11 mouse cellular contexts compared by ENCODE assay signal in the genomic region with DNA sequence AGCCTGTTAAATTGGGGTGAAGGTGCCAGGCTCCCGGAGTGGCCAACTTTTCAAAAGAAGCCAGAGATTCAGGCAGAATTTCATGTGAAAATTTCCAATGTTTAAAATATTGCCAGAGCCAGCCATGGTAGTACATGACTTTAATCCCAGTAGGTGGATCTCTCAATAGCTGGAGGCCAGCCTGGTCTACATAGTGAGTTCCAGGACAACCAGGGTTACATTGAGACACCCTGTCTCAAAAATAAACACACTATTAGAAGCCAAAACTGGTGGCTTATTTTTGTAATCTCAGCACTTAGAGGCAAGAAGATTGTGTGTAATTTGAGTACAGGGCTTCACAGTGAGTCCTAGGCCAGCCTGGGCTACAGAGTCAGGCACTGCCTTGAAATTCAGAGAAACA. TPM values are rescaled to one million over a fixed set of nuclear protein-coding genes. Genes with fewer than 3 reads are reported as not detected.
A peak's percentile ranks its signal among the peaks of the same experiment; 100 is the strongest.
DNase-seq lines count a peak whose midpoint lies in the region; ATAC-seq lines count a peak whose summit lies in the region.
"Had no signal": no experiment of that assay in that cellular context is flagged by ENCODE, and none has a peak within 500 bp of the region (broad histone marks: within the 10 kb centered on the region; RNA-seq: fewer than 3 reads in every experiment).

No protein-coding gene starts in this region.

- peaks cover 35% of the 10 kb centered on the region for H3K27me3 ChIP-seq in heart, embryonic 15.5 days
- H3K27me3 ChIP-seq in midbrain, embryonic 14.5 days (ENCODE audit: control insufficient read depth, insufficient read depth, low read length) = peaks cover 29% of the 10 kb centered on the region
- H3K27me3 ChIP-seq in midbrain, embryonic 11.5 days (ENCODE audit: control insufficient read depth, insufficient read depth, low read length) = peaks cover 76% of the 10 kb centered on the region
- H3K27me3 ChIP-seq in forebrain, embryonic 16.5 days (replicated peaks; ENCODE audit: control insufficient read depth, insufficient read depth, low read length) = peaks cover 5% of the 10 kb centered on the region; the same call in 1 of the 2 replicates
- 0 out of 2 replicates have a peak, but pooled peaks cover 5% of the 10 kb centered on the region for H3K27me3 ChIP-seq in neural tube, embryonic 14.5 days (ENCODE audit: control insufficient read depth, insufficient read depth, low read length)
- H3K27me3 ChIP-seq: Patski had no signal

- peak overlapping the region; percentile 33; the same call in 1 of the 2 replicates for H3K27ac ChIP-seq in heart, embryonic 15.5 days
- peak overlapping the region; percentile 80 for H3K27ac ChIP-seq in midbrain, embryonic 14.5 days (replicated peaks; ENCODE audit: low read depth, low read length)
- no peak overlapping the region for H3K27ac ChIP-seq in midbrain, embryonic 11.5 days (ENCODE audit: low read depth, low read length)
- H3K27ac ChIP-seq in forebrain, embryonic 16.5 days (ENCODE audit: low read length) = peak overlapping the region; percentile 87
- H3K27ac ChIP-seq in neural tube, embryonic 14.5 days (ENCODE audit: low read depth, low read length) = peak overlapping the region; percentile 71
- H3K27ac ChIP-seq: macrophage had no signal

- H3K9ac ChIP-seq in heart, embryonic 15.5 days = peak overlapping the region; percentile 27; the same call in 1 of the 2 replicates
- H3K9ac ChIP-seq in midbrain, embryonic 14.5 days (replicated peaks; ENCODE audit: low read length) = no peak overlapping the region
- no peak overlapping the region for H3K9ac ChIP-seq in midbrain, embryonic 11.5 days (ENCODE audit: low read length)
- peak overlapping the region; percentile 42; the same call in 1 of the 2 replicates for H3K9ac ChIP-seq in forebrain, embryonic 16.5 days (replicated peaks; ENCODE audit: low read depth, low read length)
- H3K9ac ChIP-seq in neural tube, embryonic 14.5 days (replicated peaks; ENCODE audit: low read depth, low read length) = no peak overlapping the region

- H3K4me1 ChIP-seq in heart, embryonic 15.5 days (replicated peaks) = peaks cover 76% of the 10 kb centered on the region
- peaks cover 63% of the 10 kb centered on the region for H3K4me1 ChIP-seq in midbrain, embryonic 14.5 days (ENCODE audit: control insufficient read depth, insufficient read depth, low read length)
- peaks cover 62% of the 10 kb centered on the region for H3K4me1 ChIP-seq in midbrain, embryonic 11.5 days (ENCODE audit: control insufficient read depth, insufficient read depth, low read length)
- peaks cover 82% of the 10 kb centered on the region for H3K4me1 ChIP-seq in forebrain, embryonic 16.5 days (replicated peaks; ENCODE audit: control insufficient read depth, insufficient read depth, low read length)
- peaks cover 37% of the 10 kb centered on the region for H3K4me1 ChIP-seq in neural tube, embryonic 14.5 days (ENCODE audit: control insufficient read depth, insufficient read depth, low read length)

- 94% methylated on average over 1 of the region's 1 CpGs for WGBS in heart, embryonic 15.5 days
- 98% methylated on average over 1 of the region's 1 CpGs for WGBS in midbrain, embryonic 14.5 days
- WGBS in midbrain, embryonic 11.5 days = 93% methylated on average over 1 of the region's 1 CpGs
- 81% methylated on average over 1 of the region's 1 CpGs for WGBS in forebrain, embryonic 16.5 days
- 91% methylated on average over 1 of the region's 1 CpGs for WGBS in neural tube, embryonic 14.5 days

- no peak for ATAC-seq in heart, embryonic 15.5 days (replicated peaks; ENCODE audit: insufficient number of reproducible peaks, insufficient read depth, low FRiP score, low read depth)
- no peak for ATAC-seq in midbrain, embryonic 14.5 days (ENCODE audit: low FRiP score, low TSS enrichment)
- no peak for ATAC-seq in midbrain, embryonic 11.5 days (ENCODE audit: low FRiP score)
- no peak for ATAC-seq in forebrain, embryonic 16.5 days
- no peak for ATAC-seq in neural tube, embryonic 14.5 days (ENCODE audit: low read depth)

- DNase-seq in heart, adult 11 months = no peak
- DNase-seq in midbrain, embryonic 14.5 days = no peak
- DNase-seq in midbrain, embryonic 11.5 days (ENCODE audit: low spot score, missing footprints) = no peak
- DNase-seq in layer of hippocampus, adult 18-20 months (ENCODE audit: low spot score in 2 of 2) = no peak
- DNase-seq in frontal cortex, postnatal 14 days (ENCODE audit: low spot score in 2 of 2) = no peak

- H3K36me3 ChIP-seq in heart, embryonic 15.5 days = no peaks in the 10 kb centered on the region
- H3K36me3 ChIP-seq in midbrain, embryonic 14.5 days (ENCODE audit: control insufficient read depth, insufficient read depth, low read length) = no peaks in the 10 kb centered on the region
- no peaks in the 10 kb centered on the region for H3K36me3 ChIP-seq in midbrain, embryonic 11.5 days (ENCODE audit: control insufficient read depth, insufficient read depth, low read length)
- H3K36me3 ChIP-seq in forebrain, embryonic 16.5 days (ENCODE audit: control insufficient read depth, insufficient read depth) = peaks cover 3% of the 10 kb centered on the region; the same call in 1 of the 2 replicates
- no peaks in the 10 kb centered on the region for H3K36me3 ChIP-seq in neural tube, embryonic 14.5 days (ENCODE audit: control insufficient read depth, insufficient read depth, low read length)

- H3K4me2 ChIP-seq in heart, embryonic 15.5 days = no peak overlapping the region
- H3K4me2 ChIP-seq in midbrain, embryonic 14.5 days (ENCODE audit: low read length) = no peak overlapping the region
- H3K4me2 ChIP-seq in midbrain, embryonic 11.5 days = no peak overlapping the region
- no peak overlapping the region for H3K4me2 ChIP-seq in forebrain, embryonic 16.5 days (ENCODE audit: low read length)
- no peak overlapping the region for H3K4me2 ChIP-seq in neural tube, embryonic 14.5 days (ENCODE audit: low read depth, low read length)

- no peak overlapping the region for H3K4me3 ChIP-seq in heart, embryonic 15.5 days
- H3K4me3 ChIP-seq in midbrain, embryonic 14.5 days (replicated peaks; ENCODE audit: low read depth, low read length) = no peak overlapping the region
- H3K4me3 ChIP-seq in midbrain, embryonic 11.5 days (ENCODE audit: low read depth, low read length) = no peak overlapping the region
- H3K4me3 ChIP-seq in forebrain, embryonic 16.5 days (replicated peaks; ENCODE audit: low read length) = no peak overlapping the region
- no peak overlapping the region for H3K4me3 ChIP-seq in neural tube, embryonic 14.5 days (ENCODE audit: low read depth, low read length)

- H3K9me3 ChIP-seq in heart, embryonic 15.5 days (replicated peaks) = no peaks in the 10 kb centered on the region
- no peaks in the 10 kb centered on the region for H3K9me3 ChIP-seq in midbrain, embryonic 14.5 days (ENCODE audit: control insufficient read depth, low read length)
- H3K9me3 ChIP-seq in midbrain, embryonic 11.5 days (ENCODE audit: control insufficient read depth, low read length) = no peaks in the 10 kb centered on the region
- H3K9me3 ChIP-seq in forebrain, embryonic 16.5 days (ENCODE audit: control insufficient read depth, low read length) = no peaks in the 10 kb centered on the region
- no peaks in the 10 kb centered on the region for H3K9me3 ChIP-seq in neural tube, embryonic 14.5 days (ENCODE audit: control insufficient read depth, low read length)

RNA-seq across cellular contexts. Expression of gene Lyl1, which starts 8.7 kb away (rescaled TPM):
- polyA plus RNA-seq in heart, embryonic 15.5 days (2015; fragmentation: Nextera tagmentation; extraction: Ambion mirVana) = 9.2 and 13.2 TPM in 2 replicates
- 1.5 and 3.8 TPM in 2 replicates for polyA plus RNA-seq in midbrain, embryonic 14.5 days (2014; fragmentation: Nextera tagmentation; extraction: Ambion mirVana)
- 5.1 and 6.5 TPM in 2 replicates for polyA plus RNA-seq in midbrain, embryonic 11.5 days (2014; fragmentation: Nextera tagmentation; extraction: Ambion mirVana)
- polyA plus RNA-seq in forebrain, embryonic 16.5 days (2015; fragmentation: Nextera tagmentation; extraction: Ambion mirVana) = 2.6 and 2.9 TPM in 2 replicates
- polyA plus RNA-seq in neural tube, embryonic 14.5 days (2014; fragmentation: Nextera tagmentation; extraction: Ambion mirVana) = 1.3 and 3.6 TPM in 2 replicates
- total RNA-seq in layer of hippocampus, adult 18-20 months (2021) = 1 to 10 TPM; 2.0 to 2.2 TPM

RNA-seq across cellular contexts. Expression of gene G430095P16Rik, which starts 12.9 kb away (rescaled TPM):
- 4.5 TPM in 2 replicates for polyA plus RNA-seq in heart, embryonic 15.5 days (2015; fragmentation: Nextera tagmentation; extraction: Ambion mirVana)
- 0.67 and 0.91 TPM in 2 replicates for polyA plus RNA-seq in midbrain, embryonic 14.5 days (2014; fragmentation: Nextera tagmentation; extraction: Ambion mirVana)
- 1.6 and 1.9 TPM in 2 replicates for polyA plus RNA-seq in midbrain, embryonic 11.5 days (2014; fragmentation: Nextera tagmentation; extraction: Ambion mirVana)
- 2.0 and 2.2 TPM in 2 replicates for polyA plus RNA-seq in forebrain, embryonic 16.5 days (2015; fragmentation: Nextera tagmentation; extraction: Ambion mirVana)
- polyA plus RNA-seq in neural tube, embryonic 14.5 days (2014; fragmentation: Nextera tagmentation; extraction: Ambion mirVana) = 0.76 and 1.8 TPM in 2 replicates
- not detected for total RNA-seq in layer of hippocampus, adult 18-20 months (2021)
- total RNA-seq: adrenal gland, postnatal 25 days had no signal
- polyA plus RNA-seq: macrophage had no signal

RNA-seq across cellular contexts. Expression of gene Nacc1, which starts 22.3 kb away (rescaled TPM):
- polyA plus RNA-seq in heart, embryonic 15.5 days (2015; fragmentation: Nextera tagmentation; extraction: Ambion mirVana) = 10.7 and 14.6 TPM in 2 replicates
- polyA plus RNA-seq in midbrain, embryonic 14.5 days (2014; fragmentation: Nextera tagmentation; extraction: Ambion mirVana) = 19.1 and 20.2 TPM in 2 replicates
- 18.6 and 21.4 TPM in 2 replicates for polyA plus RNA-seq in midbrain, embryonic 11.5 days (2014; fragmentation: Nextera tagmentation; extraction: Ambion mirVana)
- 15.5 and 15.7 TPM in 2 replicates for polyA plus RNA-seq in forebrain, embryonic 16.5 days (2015; fragmentation: Nextera tagmentation; extraction: Ambion mirVana)
- 15.3 and 16.6 TPM in 2 replicates for polyA plus RNA-seq in neural tube, embryonic 14.5 days (2014; fragmentation: Nextera tagmentation; extraction: Ambion mirVana)
- 10 to 100 TPM; 94.8 to 95.5 TPM for total RNA-seq in layer of hippocampus, adult 18-20 months (2021)

RNA-seq across cellular contexts. Expression of gene Trmt1, which starts 23.8 kb away (rescaled TPM):
- polyA plus RNA-seq in heart, embryonic 15.5 days (2015; fragmentation: Nextera tagmentation; extraction: Ambion mirVana) = 40.6 and 47.4 TPM in 2 replicates
- polyA plus RNA-seq in midbrain, embryonic 14.5 days (2014; fragmentation: Nextera tagmentation; extraction: Ambion mirVana) = 56.9 and 59.6 TPM in 2 replicates
- 39.9 and 45.6 TPM in 2 replicates for polyA plus RNA-seq in midbrain, embryonic 11.5 days (2014; fragmentation: Nextera tagmentation; extraction: Ambion mirVana)
- polyA plus RNA-seq in forebrain, embryonic 16.5 days (2015; fragmentation: Nextera tagmentation; extraction: Ambion mirVana) = 63.4 and 73.3 TPM in 2 replicates
- 59.8 and 70.2 TPM in 2 replicates for polyA plus RNA-seq in neural tube, embryonic 14.5 days (2014; fragmentation: Nextera tagmentation; extraction: Ambion mirVana)
- total RNA-seq in layer of hippocampus, adult 18-20 months (2021) = 100 to 1,000 TPM in 1 of 2 experiments, 10 to 100 TPM in 1; 96.9 to 108 TPM

RNA-seq across cellular contexts. Expression of gene Ier2, which starts 47.3 kb away (rescaled TPM):
- polyA plus RNA-seq in heart, embryonic 15.5 days (2015; fragmentation: Nextera tagmentation; extraction: Ambion mirVana) = 34.9 and 50.5 TPM in 2 replicates
- 15.5 and 16.0 TPM in 2 replicates for polyA plus RNA-seq in midbrain, embryonic 14.5 days (2014; fragmentation: Nextera tagmentation; extraction: Ambion mirVana)
- 49.9 and 52.9 TPM in 2 replicates for polyA plus RNA-seq in midbrain, embryonic 11.5 days (2014; fragmentation: Nextera tagmentation; extraction: Ambion mirVana)
- 22.5 and 25.5 TPM in 2 replicates for polyA plus RNA-seq in forebrain, embryonic 16.5 days (2015; fragmentation: Nextera tagmentation; extraction: Ambion mirVana)
- 14.4 and 20.9 TPM in 2 replicates for polyA plus RNA-seq in neural tube, embryonic 14.5 days (2014; fragmentation: Nextera tagmentation; extraction: Ambion mirVana)
- total RNA-seq in layer of hippocampus, adult 18-20 months (2021) = 10 to 100 TPM in 1 of 2 experiments, 1 to 10 TPM in 1; 6.2 to 10.0 TPM

Comparison
In these comparisons a context has a peak if more than half of its experiments do, and no peak if none do; other contexts are left out.
1. H3K9ac ChIP-seq: peak in heart, embryonic 15.5 days (single experiment) and forebrain, embryonic 16.5 days (single experiment); none in midbrain, embryonic 14.5 days (single experiment), midbrain, embryonic 11.5 days (single experiment) and neural tube, embryonic 14.5 days (single experiment).